Mouse (Mus musculus) megakaryocyte, adult 5-6 weeks (primary cell): ENCODE measurements around the gene Angel2. TPM values are rescaled to one million over a fixed set of nuclear protein-coding genes. Genes with fewer than 3 reads are reported as not detected.
"Not testable (repeated sequence)": the region's sequence is repeated elsewhere in the genome, so short reads cannot be mapped to it uniquely, and the experiment has no call there.

Experiments
- ATAC-seq: 2 replicates; pipeline ENCODE4 v1.8.0; 2016; ENCODE audit warnings: mild to moderate bottlenecking, inconsistent platforms; ENCODE audit not compliant: poor library complexity, severe bottlenecking
- total RNA-seq, 2 experiments: library from RNA; stranded (forward) in 1 of 2; stranded (reverse) in 1 of 2; fragments of 153-499, 151-499 nt in 1 of 2; fragments of 221-1000, 200-1000 nt in 1 of 2; gene quantifications; 2 replicates each; pipeline versions ENCODE4 v1.2.3 to v1.2.4; 2015 to 2017

Gene Angel2
- total RNA-seq (2015) (24.1 and 31.6 TPM in 2 replicates), total RNA-seq (2017) (28.3 and 31.6 TPM in 2 replicates)

DNA sequence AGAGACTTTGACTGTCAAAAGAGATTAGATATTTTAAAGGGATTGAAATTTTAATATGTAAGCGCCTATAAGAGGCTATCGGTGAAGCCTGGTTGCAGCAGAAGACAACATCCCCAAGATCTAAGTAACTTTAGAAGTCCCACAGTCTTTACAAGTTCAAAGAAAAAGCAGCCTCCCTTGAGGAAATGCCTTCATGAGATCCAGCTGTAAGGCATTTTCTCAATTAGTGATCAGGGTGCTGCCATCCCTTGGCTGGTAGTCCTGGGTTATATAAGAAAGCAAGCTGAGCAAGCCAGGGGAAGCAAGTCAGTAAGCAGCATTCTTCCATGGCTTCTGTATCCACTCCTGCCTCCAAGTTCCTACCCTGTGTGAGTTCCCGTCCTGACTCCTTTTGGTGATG is at the start of gene Angel2:
Angel2 (plus strand) TSS at position 301 of the 400 bp plus-strand sequence.
- not testable (repeated sequence) for ATAC-seq

DNA sequence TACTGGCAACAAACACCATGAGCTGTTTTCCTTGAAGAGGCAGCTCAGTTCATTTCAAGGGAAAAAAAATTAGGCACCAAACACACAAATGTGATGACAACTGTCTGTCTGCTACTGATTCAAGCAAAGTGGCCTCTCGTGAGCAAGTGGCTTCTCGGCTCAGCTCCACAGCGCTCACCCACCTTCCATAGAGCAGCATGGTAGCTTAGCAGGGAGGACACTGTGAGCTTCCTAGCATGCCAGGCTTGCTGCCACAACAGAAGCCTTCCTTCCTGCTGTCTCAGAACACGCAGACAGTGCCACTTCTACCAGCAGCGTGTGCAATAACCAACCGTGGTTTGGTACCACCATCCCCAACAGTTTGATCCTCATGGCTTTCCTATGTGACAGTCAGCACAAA is 49.2 kb upstream of the Angel2 start:
- ATAC-seq: no peak

DNA sequence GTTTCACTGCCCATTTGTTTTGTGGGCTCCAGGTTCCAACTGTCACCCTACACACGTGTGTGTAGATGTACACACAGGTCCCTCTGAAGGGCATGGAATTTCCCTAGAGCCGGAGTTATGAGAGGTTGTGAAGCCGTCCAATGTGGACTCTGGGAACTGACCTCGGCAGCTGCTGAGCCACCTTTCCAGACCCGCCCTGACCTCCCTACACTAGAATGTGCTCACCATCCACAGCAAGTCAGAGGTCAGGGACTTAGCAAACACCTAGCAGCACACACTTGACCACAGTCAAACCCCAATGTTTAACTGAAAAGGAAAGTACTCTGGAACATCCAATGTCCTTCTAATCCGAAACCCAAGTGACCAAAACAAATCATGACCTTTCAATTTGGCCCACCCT is 44.3 kb upstream of the Angel2 start:
- ATAC-seq: no peak

DNA sequence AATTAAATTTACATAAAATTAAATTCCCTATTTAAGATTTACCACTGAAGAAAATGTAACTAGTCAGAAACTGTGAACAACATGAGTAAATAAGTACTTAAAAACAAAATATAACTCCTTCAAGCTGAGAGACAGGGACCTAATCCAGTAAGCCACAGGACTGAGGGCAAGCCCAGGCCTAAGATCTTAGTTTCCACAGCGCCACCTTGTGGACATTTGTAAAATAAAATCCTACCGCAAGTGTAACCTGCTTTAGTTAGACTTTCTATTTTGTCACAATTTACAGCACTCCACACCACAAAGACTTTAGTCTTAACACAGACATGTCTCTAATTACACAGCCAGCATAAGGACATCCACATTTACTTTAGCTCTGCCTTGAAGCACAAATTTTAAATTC is 43.5 kb upstream of the Angel2 start:
- ATAC-seq: peak; percentile 91

DNA sequence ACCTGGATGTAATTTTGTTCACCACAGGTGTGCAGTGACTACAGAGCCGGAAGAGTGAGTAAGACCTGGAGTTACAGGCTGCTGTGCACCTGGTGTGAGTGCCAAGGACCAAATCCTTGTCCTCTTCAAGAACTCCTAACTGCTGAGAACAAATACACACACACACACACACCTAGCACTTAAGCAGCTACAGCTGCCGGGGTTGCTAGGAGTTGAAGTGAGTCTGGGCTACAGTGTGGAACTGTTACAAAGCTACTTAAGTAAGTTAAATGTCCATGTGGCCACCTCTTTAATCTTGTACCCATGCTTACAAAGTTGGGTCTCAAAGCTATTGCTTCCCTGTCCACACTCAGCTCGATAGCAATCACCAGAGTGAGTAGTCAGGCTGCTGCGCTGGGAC is 38.9 kb upstream of the Angel2 start:
- no peak for ATAC-seq

DNA sequence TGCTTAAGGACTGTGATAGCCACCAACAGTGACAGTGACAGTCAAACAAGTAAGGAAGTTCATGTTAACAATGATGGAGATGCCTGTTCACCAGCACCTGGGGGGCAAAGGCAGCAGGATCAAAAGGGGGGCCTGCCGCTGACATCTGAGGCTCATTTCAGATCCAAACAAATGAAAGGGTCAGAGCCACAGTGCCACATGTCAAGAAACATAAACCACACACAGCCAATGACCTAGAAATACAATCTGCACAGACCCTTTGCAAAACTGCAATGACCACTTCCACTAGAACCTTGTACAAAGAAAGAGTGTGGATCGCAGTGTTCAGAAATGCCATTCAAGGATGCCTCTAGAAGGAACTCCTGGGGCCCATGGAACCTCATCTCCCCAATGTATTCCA is 36.9 kb upstream of the Angel2 start:
- no peak for ATAC-seq

DNA sequence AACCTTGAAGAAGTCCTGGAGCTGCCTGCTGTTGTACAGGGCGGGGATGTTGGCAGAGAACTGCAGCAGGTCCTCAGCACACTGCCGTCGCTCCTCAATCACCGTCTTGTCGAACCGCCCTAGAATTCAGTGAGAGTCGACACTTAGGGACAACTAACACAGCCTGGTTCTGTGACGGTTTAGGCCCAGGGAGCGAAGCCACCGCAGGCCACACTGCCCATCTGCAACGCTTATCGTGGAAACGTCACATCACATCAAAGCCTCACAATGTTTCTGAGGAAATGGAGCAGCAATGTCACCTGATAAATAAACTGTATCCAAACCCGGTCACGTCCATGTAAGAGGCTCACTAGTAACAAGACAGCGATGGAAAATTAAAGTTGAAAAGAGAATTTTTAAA is 36.3 kb upstream of the Angel2 start:
- ATAC-seq: no peak

DNA sequence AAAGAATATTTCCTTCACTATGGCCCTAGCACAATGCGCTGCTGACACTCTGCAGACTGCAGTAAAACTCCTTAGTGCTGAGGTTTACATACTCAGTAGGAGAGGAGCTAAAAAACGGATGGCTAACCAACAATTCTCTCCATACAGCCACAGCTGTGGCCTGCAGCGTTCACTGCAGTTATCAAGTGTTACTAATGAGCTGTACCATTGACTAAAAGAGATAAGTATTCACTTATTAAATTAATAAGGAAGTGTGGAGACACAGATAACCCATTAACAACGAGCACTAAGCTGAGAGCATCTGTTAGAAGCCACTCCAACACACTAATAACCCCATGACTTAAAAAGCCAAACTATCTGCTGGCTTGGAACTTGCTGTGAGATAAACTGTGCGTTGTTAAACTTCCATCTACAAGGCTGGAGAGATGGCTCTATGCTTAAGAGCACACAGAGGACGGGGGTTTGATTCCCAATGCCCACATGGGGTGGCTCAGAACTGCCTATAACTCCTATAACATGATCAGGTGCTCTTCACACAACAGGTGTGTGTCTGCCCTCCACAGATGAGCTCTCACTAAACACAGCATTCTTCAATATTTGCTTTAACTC is 31.2 kb upstream of the Angel2 start:
- ATAC-seq: no peak

DNA sequence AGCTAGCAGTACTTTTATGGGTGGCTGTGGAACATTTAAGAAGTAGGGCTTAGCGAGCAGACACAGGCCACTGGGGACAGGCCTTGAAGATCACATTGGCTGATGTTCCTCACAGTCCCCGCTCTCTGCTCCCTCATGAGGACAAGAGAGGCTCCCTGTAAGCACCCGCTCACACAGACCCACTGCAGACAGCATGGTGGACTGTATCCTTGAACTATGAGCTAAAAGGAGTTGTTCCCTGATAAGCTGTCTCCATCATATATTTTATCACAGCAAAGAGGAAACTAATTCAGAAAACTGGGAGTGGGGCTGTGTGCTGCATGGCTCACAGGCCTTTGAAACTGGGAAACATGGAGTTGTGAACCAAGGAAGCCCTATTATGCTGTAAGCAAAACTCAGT is 26.7 kb upstream of the Angel2 start:
- no peak for ATAC-seq

DNA sequence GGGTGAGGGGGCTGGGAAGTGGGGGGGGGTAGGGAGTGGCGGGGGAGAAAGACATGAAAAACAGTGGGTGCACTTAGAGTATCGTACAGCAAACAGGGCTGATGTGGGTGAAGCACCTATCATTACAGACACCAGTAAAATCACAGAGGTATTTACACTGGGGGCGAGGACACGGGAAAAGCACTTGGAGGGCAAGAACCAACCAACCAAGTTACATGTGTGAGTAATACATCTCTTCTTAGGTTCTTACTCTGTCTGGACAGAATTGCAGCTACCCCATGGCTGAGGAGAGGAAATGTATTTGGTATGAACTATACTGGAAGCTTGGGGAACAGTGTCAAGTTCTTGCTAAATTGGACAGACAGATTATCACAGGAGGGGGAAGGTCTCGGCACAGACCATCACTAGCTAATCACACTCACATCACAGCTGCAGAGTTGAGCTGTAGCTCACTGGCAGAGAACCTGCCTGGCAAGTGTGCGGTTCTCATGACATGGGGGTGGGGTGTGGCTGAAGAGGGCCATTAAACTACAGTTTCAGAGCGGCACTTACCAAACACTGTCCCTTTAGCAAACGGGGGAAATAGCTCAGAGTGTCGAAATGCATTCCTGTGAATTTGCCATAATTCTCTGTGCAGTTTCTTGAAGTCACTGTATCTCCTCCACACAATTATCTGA is 25.9 kb upstream of the Angel2 start:
- peak; percentile 51 for ATAC-seq

DNA sequence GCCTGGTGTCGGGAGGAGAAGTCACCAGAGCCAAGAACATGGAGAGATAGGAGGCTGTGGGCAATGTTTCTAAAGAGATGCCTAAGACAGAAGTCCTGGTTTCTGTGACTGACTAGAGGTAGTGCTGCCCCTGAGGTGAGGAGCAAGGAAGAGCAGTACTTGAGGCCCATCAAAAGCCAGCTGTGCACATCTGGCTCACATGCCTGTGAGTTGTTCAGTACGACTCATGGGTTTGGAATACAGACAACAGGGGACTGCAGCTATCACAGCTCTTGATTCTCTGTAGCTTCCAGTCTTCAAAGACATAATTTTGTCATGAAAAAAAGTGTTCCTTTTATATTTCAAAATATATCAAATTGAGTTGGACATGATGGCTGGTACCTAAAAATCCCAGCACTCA is 23.8 kb upstream of the Angel2 start:
- no peak for ATAC-seq

DNA sequence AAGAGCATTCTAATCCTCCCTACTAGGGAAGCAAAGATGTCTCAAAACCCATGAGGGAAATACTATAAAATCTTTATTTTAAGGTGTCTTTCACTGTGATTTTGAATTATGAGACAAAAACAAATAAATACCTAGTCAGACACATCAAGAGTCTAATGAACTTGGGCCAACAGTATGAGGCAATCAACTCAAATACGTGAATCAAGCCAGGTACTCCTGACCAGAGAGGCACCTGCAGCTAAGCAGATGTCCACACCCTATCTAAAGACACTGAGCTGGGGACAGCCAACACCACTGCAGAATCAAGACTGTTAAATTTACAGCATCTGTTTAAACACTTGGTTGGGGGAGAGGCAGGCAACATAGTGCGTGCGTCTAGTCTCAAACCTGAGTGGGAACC is 20.8 kb upstream of the Angel2 start:
- no peak for ATAC-seq

DNA sequence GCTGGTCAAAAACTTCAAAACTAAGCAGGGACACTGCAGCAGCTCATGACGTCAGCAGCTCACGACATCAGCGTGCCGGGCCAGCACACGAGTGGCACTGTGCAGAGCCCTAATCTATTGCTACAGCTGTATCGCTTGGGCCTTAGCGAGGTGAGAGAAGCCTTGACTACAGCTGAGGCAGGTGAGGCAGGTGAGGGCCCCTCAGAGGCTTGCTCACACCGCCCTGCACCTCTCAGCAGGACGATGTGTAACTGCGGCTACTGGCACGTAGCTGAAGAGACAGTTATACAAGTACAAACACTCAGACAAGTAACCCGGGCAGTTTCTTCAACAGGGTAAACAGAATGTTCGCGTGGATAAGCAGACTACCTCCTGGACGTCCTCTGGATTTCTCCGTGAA is 20.2 kb upstream of the Angel2 start:
- no peak for ATAC-seq

DNA sequence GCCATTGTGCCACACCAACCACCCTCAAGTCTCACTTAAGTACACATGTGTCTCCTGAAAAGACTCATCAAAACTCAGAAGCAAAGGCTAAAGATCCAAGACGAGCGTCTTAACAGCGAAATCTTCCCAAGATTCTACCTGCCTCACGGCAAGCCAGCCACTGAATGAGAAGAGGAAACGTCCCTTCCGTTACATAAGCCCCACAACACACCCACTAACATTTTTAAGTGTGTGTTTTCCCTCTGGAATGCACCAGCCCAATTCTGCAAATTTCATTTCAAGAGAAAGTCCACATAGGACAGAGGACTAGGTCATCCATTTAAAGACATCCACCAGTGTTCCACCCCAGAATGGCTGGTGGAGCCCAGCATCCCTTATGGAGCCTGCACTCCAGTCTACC is 14.1 kb upstream of the Angel2 start:
- ATAC-seq: no peak

DNA sequence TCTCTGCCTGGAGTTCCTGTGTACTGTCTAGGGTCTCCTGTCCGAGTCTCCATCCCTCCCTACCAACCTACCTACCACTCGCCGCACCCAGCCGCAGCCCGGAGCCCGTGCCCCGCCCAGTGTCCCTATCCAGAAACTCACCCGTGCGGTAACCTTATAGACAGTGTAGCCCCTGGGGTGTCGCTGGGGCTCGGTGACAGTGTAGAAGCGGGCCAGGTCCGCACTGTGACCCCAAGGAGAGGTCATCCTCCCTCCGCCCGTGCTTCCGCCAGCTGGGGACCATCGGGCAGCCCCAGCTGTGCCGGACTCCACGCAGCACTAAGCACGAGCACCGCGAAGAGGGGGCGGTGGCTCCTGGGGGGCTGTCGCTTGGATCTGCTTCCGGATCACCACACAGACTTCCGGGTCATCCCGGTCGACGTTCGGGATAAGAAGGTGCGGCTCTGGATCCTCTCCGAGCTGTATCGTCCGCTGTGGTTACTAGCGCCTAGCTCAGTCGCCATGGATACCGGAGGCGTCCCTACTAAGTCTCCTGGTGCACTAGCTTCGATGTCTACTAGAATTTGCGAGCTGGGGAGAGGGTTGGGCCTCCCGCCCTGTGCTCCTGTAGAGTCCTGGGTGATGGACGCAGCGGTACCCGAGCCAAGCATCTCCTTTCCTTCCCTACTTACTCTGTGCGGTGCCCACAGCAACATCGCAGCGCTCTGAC is 13.3 kb upstream of the Angel2 start, which contains the start of gene Rps6kc1:
Rps6kc1 (minus strand) TSS at position 356 of the 709 bp plus-strand sequence.
- ATAC-seq: peak; percentile 61

DNA sequence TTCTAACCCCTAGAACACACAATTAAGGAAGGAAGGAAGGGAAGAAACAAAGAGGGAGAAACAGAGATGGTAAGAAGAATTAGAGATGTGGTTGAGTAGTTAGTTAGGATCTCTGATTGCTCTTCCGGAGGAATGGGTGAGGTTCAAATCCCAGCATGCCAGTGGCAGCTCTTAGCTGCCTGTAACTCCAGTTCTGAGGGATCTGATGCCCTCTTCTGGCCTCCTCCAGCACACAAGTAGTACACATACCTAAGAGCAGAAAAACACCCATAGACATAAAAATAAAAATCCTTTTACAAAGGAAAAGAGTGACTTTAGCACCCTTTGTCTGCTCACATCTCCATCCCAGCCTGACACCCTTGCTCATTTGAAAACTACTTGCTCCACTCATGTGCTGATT is 12.3 kb upstream of the Angel2 start:
- ATAC-seq: no peak

DNA sequence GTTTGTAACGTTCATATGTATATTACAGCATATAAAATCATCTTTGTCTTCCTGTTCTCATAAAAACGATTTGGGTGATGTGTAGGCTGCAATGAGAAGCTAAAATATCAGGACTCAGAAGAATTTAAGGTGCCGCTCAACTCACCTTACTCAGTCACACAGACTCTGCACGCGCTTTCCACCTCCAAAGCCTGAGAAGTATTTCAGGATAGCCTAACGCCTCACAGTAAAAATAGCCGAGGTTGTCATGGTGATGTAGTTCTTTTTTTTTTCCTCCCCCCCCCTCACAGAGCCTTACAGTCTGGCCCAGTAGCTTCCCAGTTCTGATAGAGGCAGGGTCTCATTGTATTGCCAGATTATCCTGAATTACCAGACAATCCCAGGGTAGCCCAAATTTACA is 6.0 kb upstream of the Angel2 start:
- no peak for ATAC-seq

DNA sequence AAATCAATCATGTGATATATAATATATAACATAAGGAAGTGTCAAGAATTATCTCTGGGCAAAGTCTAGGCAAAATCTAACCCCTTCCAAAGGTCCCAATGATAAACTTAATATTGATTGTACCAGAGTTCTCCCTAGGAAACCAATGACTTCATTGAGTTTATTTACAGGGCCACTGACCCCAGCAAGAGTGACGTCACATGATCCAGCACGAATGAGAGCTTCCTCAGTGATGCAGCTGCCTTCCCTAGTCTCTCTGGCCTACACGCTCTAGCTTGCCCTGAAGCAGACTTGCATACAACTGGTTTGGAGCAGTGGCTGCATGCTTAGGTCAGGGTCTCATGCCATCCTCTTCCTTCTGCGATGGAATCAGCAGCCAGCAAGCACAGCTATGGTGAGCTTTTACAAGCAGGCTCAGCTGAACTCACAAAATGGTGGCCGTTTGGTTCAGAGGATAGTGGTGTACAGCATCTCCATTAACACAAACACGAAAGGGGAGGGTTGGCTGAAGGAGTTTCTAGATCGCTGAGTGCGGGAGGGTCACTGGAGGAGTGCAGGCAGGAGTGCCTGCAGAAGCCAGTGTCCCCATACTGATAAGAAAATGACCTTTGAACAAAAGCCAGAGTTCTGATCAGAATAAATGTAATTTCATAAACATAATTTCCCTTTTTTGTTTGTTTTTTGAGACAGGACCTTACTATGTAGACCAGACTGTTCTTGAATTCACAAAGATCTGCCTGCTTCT is 5.0 kb upstream of the Angel2 start:
- ATAC-seq: no peak

DNA sequence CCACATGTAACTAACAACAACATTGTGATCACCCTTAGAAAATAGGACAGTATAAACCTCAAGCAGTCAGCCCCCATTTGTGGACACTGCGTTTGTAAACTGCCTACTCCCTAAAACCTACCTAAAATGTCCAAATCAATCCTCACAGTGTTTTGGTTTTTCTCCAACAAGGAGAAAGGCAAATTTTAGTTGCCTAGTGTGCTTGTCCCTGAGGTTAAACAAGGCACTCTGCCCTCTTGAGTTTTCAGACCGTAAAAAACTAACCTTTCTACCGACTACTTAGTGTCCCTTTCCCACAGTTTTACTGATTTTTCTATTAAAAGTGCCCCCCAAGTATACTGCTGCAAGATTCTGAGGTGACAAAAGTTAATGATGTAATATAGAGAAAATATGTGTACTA is 2.4 kb downstream of the Angel2 start:
- ATAC-seq: no peak

DNA sequence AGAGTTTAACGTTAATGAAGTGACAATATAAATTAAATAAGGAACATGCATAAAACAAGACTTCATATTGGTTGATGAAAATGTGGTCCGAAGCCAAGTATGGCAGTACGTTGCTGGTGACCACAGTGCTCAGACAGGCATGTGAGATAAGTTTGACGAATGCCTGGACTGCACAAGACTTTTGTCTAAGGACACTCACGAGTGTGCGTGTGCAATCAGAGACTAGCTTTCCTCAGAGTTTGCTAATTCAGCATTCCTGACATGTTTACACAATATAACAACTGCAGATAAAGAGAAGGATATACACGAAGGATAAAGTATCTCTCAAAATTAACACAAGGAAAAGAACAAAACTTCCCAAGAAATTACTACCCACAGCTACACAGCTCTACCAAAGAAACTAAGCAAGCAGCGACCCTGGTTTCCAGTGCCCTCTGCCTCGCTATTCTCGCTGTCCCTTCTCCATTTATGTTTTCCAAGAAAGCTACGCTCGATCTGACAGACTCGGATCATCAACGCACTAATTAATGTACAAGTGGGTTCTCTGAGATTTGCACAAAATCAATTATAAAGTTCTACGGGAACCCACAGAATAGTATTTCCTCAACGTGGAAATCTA is 2.9 kb downstream of the Angel2 start:
- peak; percentile 19; the same call in 1 of the 2 replicates for ATAC-seq
